Mouse (Mus musculus) bone marrow, adult 2 months (tissue): ENCODE data around the gene Papss1. TPM values are rescaled to one million over a fixed set of nuclear protein-coding genes. Genes with fewer than 3 reads are reported as not detected.

Experiments used
- H3K27ac ChIP-seq: fragments of 200-500 bp; 2 replicates; pipeline ENCODE4 v1.5.1; 2012; ENCODE audit warnings: low read depth, mild to moderate bottlenecking, control low read depth, inconsistent platforms, low read length; ENCODE audit not compliant: control insufficient read depth, poor library complexity, insufficient read depth
- H3K4me1 ChIP-seq: fragments of 200-500 bp; 2 replicates; pipeline ENCODE4 v1.6.1; 2011; ENCODE audit warnings: low read length; ENCODE audit not compliant: control insufficient read depth, insufficient read depth
- H3K4me3 ChIP-seq: fragments of 200-500 bp; replicated peaks from 2 replicates; pipeline ENCODE3; 2011; ENCODE audit warnings: mild to moderate bottlenecking, low read depth, low read length, control low read depth; ENCODE audit not compliant: control insufficient read depth
- CTCF ChIP-seq: fragments of 200-500 bp; IDR thresholded peaks from 2 replicates; pipeline ENCODE4 v1.5.1; 2011; ENCODE audit warnings: low read length, control low read depth; ENCODE audit not compliant: control insufficient read depth, insufficient read depth
- POLR2A ChIP-seq: fragments of 200-500 bp; IDR thresholded peaks from 2 replicates; pipeline ENCODE4 v1.6.1; 2011; ENCODE audit warnings: low read depth, mild to moderate bottlenecking, control low read depth, low read length, borderline replicate concordance; ENCODE audit not compliant: control insufficient read depth
- WGBS: fragments of 180-500 bp; shearing (Covaris S2); methylation state at CpG from one replicate; pipeline ENCODE4 v1.1.7; 2018; 5-methylcytosine and 5-hydroxymethylcytosine counted together
- polyA plus RNA-seq: library from polyadenylated mRNA; stranded (reverse); fragments of >200 nt; gene quantifications from 2 replicates; pipeline ENCODE4 v1.2.4, GENCODE M21; 2011; ENCODE audit warnings: low replicate concordance; ENCODE audit not compliant: missing spikeins, insufficient read depth, insufficient read length

Papss1 gene
- polyA plus RNA-seq, 1 experiment, result 4.5 TPM

GRCm38 (mm10) chr3:131566281-131566680, 1.7 kb downstream of the Papss1 start:
- TF ChIP-seq CTCF (no peak), POLR2A (no peak)
- Histone ChIP-seq H3K4me3 (no peak overlapping the region), H3K4me1 (peaks cover 1% of the 10 kb centered on the region; the same call in 1 of the 2 replicates), H3K27ac (no peak overlapping the region)
- 81% methylated on average over 2 of the region's 2 CpGs for WGBS

GRCm38 (mm10) chr3:131570506-131570905, 5.9 kb downstream of the Papss1 start:
- H3K27ac ChIP-seq, result no peak overlapping the region
- H3K4me3 ChIP-seq, result no peak overlapping the region
- H3K4me1 ChIP-seq, result no peaks in the 10 kb centered on the region; the same call in 1 of the 2 replicates
- TF ChIP-seq POLR2A, result no peak
- no peak for TF ChIP-seq CTCF
- whole genome bisulfite sequencing, result 3% methylated on average over 1 of the region's 1 CpGs

GRCm38 (mm10) chr3:131573555-131573954, 9.0 kb downstream of the Papss1 start:
- H3K4me3 ChIP-seq, result no peak overlapping the region
- no peak for TF ChIP-seq POLR2A
- no peak for TF ChIP-seq CTCF
- H3K27ac ChIP-seq, result no peak overlapping the region
- H3K4me1 ChIP-seq, result no peaks in the 10 kb centered on the region; the same call in 1 of the 2 replicates
- WGBS, result 79% methylated on average over 3 of the region's 3 CpGs

GRCm38 (mm10) chr3:131578434-131579104, 14.0 kb downstream of the Papss1 start:
- H3K27ac ChIP-seq, result no peak overlapping the region
- no peak overlapping the region for H3K4me3 ChIP-seq
- TF ChIP-seq POLR2A (no peak), CTCF (no peak)
- 81% methylated on average over 7 of the region's 7 CpGs for WGBS
- H3K4me1 ChIP-seq, result no peaks in the 10 kb centered on the region

- TF ChIP-seq POLR2A (no peak), CTCF (no peak)
- 83% methylated on average over 4 of the region's 4 CpGs for WGBS
- no peak overlapping the region for H3K27ac ChIP-seq
- H3K4me3 ChIP-seq, result no peak overlapping the region
- H3K4me1 ChIP-seq, result no peaks in the 10 kb centered on the region
Observed at GRCm38 (mm10) chr3:131580040-131580439, 15.5 kb downstream of the Papss1 start.

GRCm38 (mm10) chr3:131581096-131581495, 16.5 kb downstream of the Papss1 start:
- no peak for TF ChIP-seq CTCF
- no peak for TF ChIP-seq POLR2A
- 88% methylated on average over 7 of the region's 7 CpGs for WGBS

GRCm38 (mm10) chr3:131586818-131587217, 22.2 kb downstream of the Papss1 start:
- 89% methylated on average over 3 of the region's 3 CpGs for whole genome bisulfite sequencing
- Histone ChIP-seq H3K27ac (no peak overlapping the region), H3K4me3 (no peak overlapping the region), H3K4me1 (no peaks in the 10 kb centered on the region)
- TF ChIP-seq CTCF, result peak; percentile 9; the same call in 1 of the 2 replicates
- TF ChIP-seq POLR2A, result no peak

More at GRCm38 (mm10) chr3:131581096-131581495, 16.5 kb downstream of the Papss1 start:
- H3K4me1 ChIP-seq, result no peaks in the 10 kb centered on the region
- no peak overlapping the region for H3K27ac ChIP-seq
- no peak overlapping the region for H3K4me3 ChIP-seq

GRCm38 (mm10) chr3:131587959-131588358, 23.4 kb downstream of the Papss1 start:
- Histone ChIP-seq H3K4me1 (no peaks in the 10 kb centered on the region), H3K27ac (no peak overlapping the region), H3K4me3 (no peak overlapping the region)
- WGBS, result 87% methylated on average over 10 of the region's 10 CpGs
- TF ChIP-seq POLR2A (no peak), CTCF (no peak)
